In genomic region chr6:103706366-103706765, GRCm38 (mm10) we compare ENCODE assay signal across 23 mouse cellular contexts.
DNase-seq lines count a peak whose midpoint lies in the region; ATAC-seq and TF ChIP-seq lines count a peak whose summit lies in the region.
"Had no signal": no experiment of that assay in that cellular context is flagged by ENCODE, and none has a peak within 500 bp of the region (broad histone marks: within the 10 kb centered on the region; RNA-seq: fewer than 3 reads in every experiment).

No protein-coding gene starts in this region.

- H3K4me2 ChIP-seq in midbrain, embryonic 11.5 days, result no peak overlapping the region
- H3K4me2 ChIP-seq in midbrain, postnatal 0 days (ENCODE audit: low read depth, low read length, poor library complexity, severe bottlenecking), result no peak overlapping the region

- H3K36me3 ChIP-seq in midbrain, embryonic 11.5 days (ENCODE audit: control insufficient read depth, insufficient read depth, low read length), result no peaks in the 10 kb centered on the region
- H3K36me3 ChIP-seq in midbrain, postnatal 0 days (ENCODE audit: insufficient read depth, low read length), result peaks cover 9% of the 10 kb centered on the region; the same call in 1 of the 2 replicates
- H3K36me3 ChIP-seq: G1E had no signal

- DNase-seq in adrenal gland, adult (ENCODE audit: inconsistent age in 2 of 2, low spot score in 1 of 2), result peak; percentile 8 to 63
- no peak for DNase-seq in adrenal gland, postnatal 10 days
- DNase-seq in adrenal gland, adult 2 months, result peak; percentile 35
- no peak for DNase-seq in adrenal gland, adult 8-10 months
- peak; percentile 6 for DNase-seq in adrenal gland, postnatal 14 days
- DNase-seq in adrenal gland, adult 18-20 months (ENCODE audit: low spot score in 2 of 2), result no peak
- peak; percentile 57 for DNase-seq in midbrain, embryonic 11.5 days (ENCODE audit: low spot score, missing footprints)
- no peak for DNase-seq in midbrain, postnatal 0 days (ENCODE audit: low spot score)
- DNase-seq: adrenal gland, postnatal 25 days; B cell, adult 2 months; cerebellum, adult 11 months; cerebellum, adult 11-12 months; cerebellum, adult 18-20 months; cerebellum, adult 2 months; cerebellum, adult 8-10 months; cerebellum, adult 9-10 months; cerebellum, adult 9-11 months; cerebellum, postnatal 10 days had no signal

- 86% methylated on average over 3 of the region's 3 CpGs for WGBS in midbrain, embryonic 11.5 days
- WGBS in midbrain, postnatal 0 days, result 83% methylated on average over 3 of the region's 3 CpGs

- no peaks in the 10 kb centered on the region for H3K4me1 ChIP-seq in midbrain, embryonic 11.5 days (ENCODE audit: control insufficient read depth, insufficient read depth, low read length)
- H3K4me1 ChIP-seq in midbrain, postnatal 0 days (ENCODE audit: insufficient read depth, low read length), result no peaks in the 10 kb centered on the region

- H3K27ac ChIP-seq in midbrain, embryonic 11.5 days (ENCODE audit: low read depth, low read length), result no peak overlapping the region
- H3K27ac ChIP-seq in midbrain, postnatal 0 days (ENCODE audit: low read depth, low read length), result no peak overlapping the region

- H3K27me3 ChIP-seq in midbrain, embryonic 11.5 days (ENCODE audit: control insufficient read depth, insufficient read depth, low read length), result no peaks in the 10 kb centered on the region
- H3K27me3 ChIP-seq in midbrain, postnatal 0 days (ENCODE audit: insufficient read depth, low read length), result no peaks in the 10 kb centered on the region
- H3K27me3 ChIP-seq: CH12.LX had no signal

- no peak overlapping the region for H3K4me3 ChIP-seq in midbrain, embryonic 11.5 days (ENCODE audit: low read depth, low read length)
- no peak overlapping the region for H3K4me3 ChIP-seq in midbrain, postnatal 0 days (ENCODE audit: low read depth, low read length)

- H3K9me3 ChIP-seq in midbrain, embryonic 11.5 days (ENCODE audit: control insufficient read depth, low read length), result no peaks in the 10 kb centered on the region
- H3K9me3 ChIP-seq in midbrain, postnatal 0 days (ENCODE audit: low read length), result no peaks in the 10 kb centered on the region
- H3K9me3 ChIP-seq: G1E had no signal

- no peak for ATAC-seq in midbrain, embryonic 11.5 days (ENCODE audit: low FRiP score)
- no peak for ATAC-seq in midbrain, postnatal 0 days (ENCODE audit: low FRiP score)
- ATAC-seq: activated CD4-positive, CD25-positive, alpha-beta regulatory T cell, adult 4 months; CD4-positive, CD25-positive, alpha-beta regulatory T cell, adult 4 months; Patski had no signal

- H3K9ac ChIP-seq in midbrain, embryonic 11.5 days (ENCODE audit: low read length), result no peak overlapping the region
- no peak overlapping the region for H3K9ac ChIP-seq in midbrain, postnatal 0 days (replicated peaks; ENCODE audit: low read length, poor library complexity, severe bottlenecking)

- no peak for TF ChIP-seq CTCF in midbrain, postnatal 0 days (IDR thresholded peaks at IDR 0.05)

Comparison
In these comparisons a context has a peak if more than half of its experiments do, and no peak if none do; other contexts are left out.
1. DNase-seq: peak in adrenal gland, adult (2 of 2), adrenal gland, adult 2 months (single experiment), adrenal gland, postnatal 14 days (single experiment) and midbrain, embryonic 11.5 days (single experiment); none in adrenal gland, postnatal 10 days (single experiment), adrenal gland, adult 8-10 months (single experiment), adrenal gland, adult 18-20 months (0 of 2) and midbrain, postnatal 0 days (single experiment).